In the genomic region with DNA sequence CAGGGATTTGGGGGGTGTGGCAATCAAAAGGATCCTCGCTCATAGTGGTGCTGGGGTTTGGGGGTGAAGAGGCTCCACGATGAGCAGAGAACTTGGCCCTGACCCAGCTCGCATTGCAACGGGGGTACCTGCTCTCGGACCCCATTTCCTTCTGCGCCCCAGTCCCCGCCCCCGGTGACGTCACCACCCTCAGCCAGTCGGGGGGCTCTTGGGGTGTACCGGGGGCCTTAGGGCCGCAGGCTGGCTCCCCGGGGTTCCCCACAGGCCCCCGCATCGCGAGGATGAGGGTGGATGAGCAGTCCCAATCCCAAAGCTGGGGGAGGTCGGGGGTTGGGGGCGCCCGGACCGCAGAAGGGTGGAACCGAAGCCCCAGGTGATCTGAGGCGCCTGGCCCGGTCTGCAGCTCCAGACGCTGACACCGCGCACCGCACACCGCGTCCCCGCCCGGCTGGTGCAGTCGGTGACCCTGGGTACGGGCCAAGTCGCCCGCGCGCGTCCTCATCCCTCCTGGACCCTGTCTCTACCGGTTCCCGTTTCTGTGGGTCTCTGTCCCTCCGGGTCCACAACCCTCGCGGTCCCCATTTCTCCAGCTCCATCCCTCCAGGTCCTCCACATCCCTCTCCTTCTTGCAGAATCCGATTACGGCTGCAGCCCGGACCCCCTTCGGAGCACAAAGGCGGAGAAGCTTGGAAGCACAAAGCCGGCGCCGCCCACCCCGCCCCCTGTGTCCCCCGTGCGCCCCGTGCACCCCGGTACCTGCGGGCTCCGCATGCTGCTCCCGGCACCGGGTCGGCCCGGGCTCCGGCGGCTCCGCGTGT, we compare ENCODE assay signal across 9 mouse cellular contexts. TPM values are rescaled to one million over a fixed set of nuclear protein-coding genes. Genes with fewer than 3 reads are reported as not detected.
DNase-seq lines count a peak whose midpoint lies in the region; ATAC-seq and TF ChIP-seq lines count a peak whose summit lies in the region.
"Had no signal": no experiment of that assay in that cellular context is flagged by ENCODE, and none has a peak within 500 bp of the region (broad histone marks: within the 10 kb centered on the region; RNA-seq: fewer than 3 reads in every experiment).

No protein-coding gene starts in this region.

- H3K4me2 ChIP-seq in kidney, postnatal 0 days (ENCODE audit: low read length): peak overlapping the region; percentile 99
- peak overlapping the region; percentile 99 for H3K4me2 ChIP-seq in embryonic facial prominence, embryonic 15.5 days (replicated peaks)
- peak overlapping the region; percentile 94 for H3K4me2 ChIP-seq in hindbrain, embryonic 16.5 days (ENCODE audit: low read length)
- H3K4me2 ChIP-seq in liver, embryonic 16.5 days (ENCODE audit: low read depth, low read length): peak overlapping the region; percentile 70

- 1% methylated on average over 57 of the region's 66 CpGs for WGBS in kidney, postnatal 0 days
- under 1% methylated on average over 57 of the region's 66 CpGs for WGBS in embryonic facial prominence, embryonic 15.5 days
- 0% methylated on average over 44 of the region's 66 CpGs for WGBS in hindbrain, embryonic 16.5 days
- WGBS in liver, embryonic 16.5 days (ENCODE audit: insufficient replicate concordance): 1% methylated on average over 53 of the region's 66 CpGs

- no peak for TF ChIP-seq CTCF in kidney, postnatal 0 days (IDR thresholded peaks at IDR 0.05; ENCODE audit: low read depth)

- peak; percentile 43 for ATAC-seq in kidney, postnatal 0 days (replicated peaks; ENCODE audit: low FRiP score, low read depth)
- peak; percentile 35 for ATAC-seq in embryonic facial prominence, embryonic 15.5 days (ENCODE audit: insufficient number of reproducible peaks, low FRiP score, low TSS enrichment, low read depth)
- peak; percentile 41 for ATAC-seq in hindbrain, embryonic 16.5 days
- peak; percentile 19; the same call in 1 of the 2 replicates for ATAC-seq in liver, embryonic 16.5 days (ENCODE audit: low read depth)

- H3K36me3 ChIP-seq in kidney, postnatal 0 days (ENCODE audit: insufficient read depth, low read length): no peaks in the 10 kb centered on the region
- H3K36me3 ChIP-seq in embryonic facial prominence, embryonic 15.5 days: no peaks in the 10 kb centered on the region
- no peaks in the 10 kb centered on the region for H3K36me3 ChIP-seq in hindbrain, embryonic 16.5 days (ENCODE audit: control insufficient read depth, insufficient read depth, low read length)
- H3K36me3 ChIP-seq in liver, embryonic 16.5 days (ENCODE audit: control insufficient read depth, insufficient read depth): no peaks in the 10 kb centered on the region

- H3K9me3 ChIP-seq in kidney, postnatal 0 days (replicated peaks; ENCODE audit: low read length): no peaks in the 10 kb centered on the region
- H3K9me3 ChIP-seq in embryonic facial prominence, embryonic 15.5 days (replicated peaks): no peaks in the 10 kb centered on the region
- H3K9me3 ChIP-seq in hindbrain, embryonic 16.5 days (ENCODE audit: control insufficient read depth, low read length): no peaks in the 10 kb centered on the region
- H3K9me3 ChIP-seq in liver, embryonic 16.5 days (replicated peaks; ENCODE audit: control insufficient read depth, low read length): peaks cover 2% of the 10 kb centered on the region; the same call in 1 of the 2 replicates

- DNase-seq in kidney, postnatal 0 days (ENCODE audit: low spot score): no peak
- no peak for DNase-seq in kidney, adult 11 months
- peak; percentile 46 for DNase-seq in adrenal gland, adult 8-10 months
- DNase-seq in right cerebral cortex, postnatal 14 days: peak; percentile 78
- no peak for DNase-seq in embryo, embryonic 9.5 days (ENCODE audit: extremely low spot score)

- H3K4me3 ChIP-seq in kidney, postnatal 0 days (replicated peaks; ENCODE audit: low read depth, low read length): peak overlapping the region; percentile 64
- peak overlapping the region; percentile 80 for H3K4me3 ChIP-seq in embryonic facial prominence, embryonic 15.5 days (replicated peaks)
- peak overlapping the region; percentile 80 for H3K4me3 ChIP-seq in hindbrain, embryonic 16.5 days (ENCODE audit: low read length)
- H3K4me3 ChIP-seq in liver, embryonic 16.5 days (ENCODE audit: low read depth, low read length): peak overlapping the region; percentile 58

- H3K4me1 ChIP-seq in kidney, postnatal 0 days (replicated peaks; ENCODE audit: insufficient read depth, low read length): peaks cover 39% of the 10 kb centered on the region
- peaks cover 70% of the 10 kb centered on the region for H3K4me1 ChIP-seq in embryonic facial prominence, embryonic 15.5 days
- H3K4me1 ChIP-seq in hindbrain, embryonic 16.5 days (ENCODE audit: control insufficient read depth, insufficient read depth, low read depth, low read length): peaks cover 35% of the 10 kb centered on the region
- peaks cover 32% of the 10 kb centered on the region for H3K4me1 ChIP-seq in liver, embryonic 16.5 days (ENCODE audit: control insufficient read depth, low read depth, low read length)

- peaks cover 12% of the 10 kb centered on the region; the same call in 1 of the 2 replicates for H3K27me3 ChIP-seq in kidney, postnatal 0 days (ENCODE audit: insufficient read depth, low read length)
- peaks cover 33% of the 10 kb centered on the region for H3K27me3 ChIP-seq in embryonic facial prominence, embryonic 15.5 days
- H3K27me3 ChIP-seq in hindbrain, embryonic 16.5 days (replicated peaks; ENCODE audit: control insufficient read depth, insufficient read depth, low read length): no peaks in the 10 kb centered on the region
- H3K27me3 ChIP-seq in liver, embryonic 16.5 days (ENCODE audit: control insufficient read depth, insufficient read depth, low read depth, low read length): peaks cover 64% of the 10 kb centered on the region

- peak overlapping the region; percentile 80 for H3K9ac ChIP-seq in kidney, postnatal 0 days (ENCODE audit: low read depth, low read length)
- peak overlapping the region; percentile 76 for H3K9ac ChIP-seq in embryonic facial prominence, embryonic 15.5 days
- peak overlapping the region; percentile 96 for H3K9ac ChIP-seq in hindbrain, embryonic 16.5 days (ENCODE audit: low read depth, low read length)
- peak overlapping the region; percentile 34 for H3K9ac ChIP-seq in liver, embryonic 16.5 days (ENCODE audit: low read depth, low read length)

- H3K27ac ChIP-seq in kidney, postnatal 0 days: peak overlapping the region; percentile 69
- peak overlapping the region; percentile 74 for H3K27ac ChIP-seq in embryonic facial prominence, embryonic 15.5 days (replicated peaks)
- H3K27ac ChIP-seq in hindbrain, embryonic 16.5 days (ENCODE audit: low read depth, low read length): peak overlapping the region; percentile 97
- H3K27ac ChIP-seq in liver, embryonic 16.5 days (ENCODE audit: low read length): no peak overlapping the region

RNA-seq across cellular contexts. Expression of a gene that starts 0.5 kb away (rescaled TPM):
- polyA plus RNA-seq in kidney, postnatal 0 days (2015; fragmentation: Nextera tagmentation; extraction: Ambion mirVana): 44.7 and 45.3 TPM in 2 replicates
- 100 to 1,000 TPM; 253 to 392 (median 313) TPM for total RNA-seq in adrenal gland, adult 8-10 months (2022)
- polyA plus RNA-seq in embryonic facial prominence, embryonic 15.5 days (2015; fragmentation: Nextera tagmentation; extraction: Ambion mirVana): 116 and 118 TPM in 2 replicates
- 229 and 264 TPM in 2 replicates for polyA plus RNA-seq in hindbrain, embryonic 16.5 days (2015; fragmentation: Nextera tagmentation; extraction: Ambion mirVana)
- polyA plus RNA-seq in liver, embryonic 16.5 days (2015; fragmentation: Nextera tagmentation; extraction: Ambion mirVana): 3.9 and 5.3 TPM in 2 replicates

RNA-seq across cellular contexts. Expression of a gene that starts 36.4 kb away (rescaled TPM):
- polyA plus RNA-seq in kidney, postnatal 0 days (2015; fragmentation: Nextera tagmentation; extraction: Ambion mirVana): not detected in 2 replicates
- not detected for total RNA-seq in adrenal gland, adult 8-10 months (2022)
- polyA plus RNA-seq in embryonic facial prominence, embryonic 15.5 days (2015; fragmentation: Nextera tagmentation; extraction: Ambion mirVana): not detected in 2 replicates
- polyA plus RNA-seq in hindbrain, embryonic 16.5 days (2015; fragmentation: Nextera tagmentation; extraction: Ambion mirVana): not detected in 2 replicates
- polyA plus RNA-seq in liver, embryonic 16.5 days (2015; fragmentation: Nextera tagmentation; extraction: Ambion mirVana): not detected in 2 replicates
- total RNA-seq: left cerebral cortex, adult 8-10 months had no signal

Comparison
In these comparisons a context has a peak if more than half of its experiments do, and no peak if none do; other contexts are left out.
1. DNase-seq: peak in adrenal gland, adult 8-10 months (single experiment) and right cerebral cortex, postnatal 14 days (single experiment); none in kidney, postnatal 0 days (single experiment), kidney, adult 11 months (single experiment) and embryo, embryonic 9.5 days (single experiment).
2. H3K9ac ChIP-seq: peak in every context shown above with its lines; median percentile 96 in hindbrain, embryonic 16.5 days; 80 in kidney, postnatal 0 days; 76 in embryonic facial prominence, embryonic 15.5 days; 34 in liver, embryonic 16.5 days.
3. Peak in every context shown above with its lines, with median percentiles within 50 percentile points of each other: ATAC-seq, H3K4me2 ChIP-seq and H3K4me3 ChIP-seq.